Mouse (Mus musculus): ENCODE data around the gene Duxbl2. TPM values are rescaled to one million over a fixed set of nuclear protein-coding genes. Genes with fewer than 3 reads are reported as not detected.
"Not testable (repeated sequence)": the region's sequence is repeated elsewhere in the genome, so short reads cannot be mapped to it uniquely, and the experiment has no call there.

Gene Duxbl2
- polyA plus RNA-seq, 1 experiment from 2014 or later = not detected

- H3K4me3 ChIP-seq; H3K36me3 ChIP-seq; H3K4me2 ChIP-seq; H3K27ac ChIP-seq; H3K4me1 ChIP-seq; H3K9me3 ChIP-seq; H3K9ac ChIP-seq; ATAC-seq (ENCODE audit: insufficient number of reproducible peaks, low FRiP score, low TSS enrichment, low read depth); H3K27me3 ChIP-seq: not testable (repeated sequence)
- WGBS = no CpG with 5 or more reads among the region's 3 CpGs
Observed at GRCm38 (mm10) chr14:26173955-26174354, 55.8 kb downstream of the Duxbl2 start.

DNA sequence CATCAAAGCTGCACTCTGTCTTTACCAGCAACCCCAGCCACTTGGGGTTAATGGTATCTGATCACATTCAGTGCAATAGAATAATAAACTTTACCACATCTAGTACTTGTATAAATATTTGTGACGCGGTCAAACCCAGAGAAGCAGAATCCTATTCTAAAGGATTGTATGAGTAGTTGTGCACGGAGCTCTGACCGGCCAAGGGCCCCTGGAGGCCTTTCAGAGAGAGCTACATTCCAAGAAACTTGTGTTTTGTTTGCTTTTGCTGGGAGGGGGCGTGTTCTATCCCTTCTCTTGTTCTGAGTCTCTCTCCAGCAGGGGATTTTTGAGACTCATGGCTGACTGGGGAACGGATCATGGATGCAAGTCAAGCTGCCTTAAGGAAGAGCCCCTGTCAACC is 56.9 kb downstream of the Duxbl2 start:
- not testable (repeated sequence) for H3K9me3 ChIP-seq

More for the DNA sequence above, 56.9 kb downstream of the Duxbl2 start:
- not testable (repeated sequence) for H3K9ac ChIP-seq; H3K27me3 ChIP-seq; H3K4me2 ChIP-seq; H3K27ac ChIP-seq; ATAC-seq (ENCODE audit: insufficient number of reproducible peaks, low FRiP score, low TSS enrichment, low read depth); H3K36me3 ChIP-seq; H3K4me3 ChIP-seq; H3K4me1 ChIP-seq
- WGBS = no CpG with 5 or more reads among the region's 6 CpGs

Other genes starting within 250 kb of the Duxbl2 start
- 2.5 TPM in 1 of 2 replicates, not detected in the other for gene Plac9a, start 215.2 kb upstream of the Duxbl2 start, polyA plus RNA-seq (2015; fragmentation: Nextera tagmentation; extraction: Ambion mirVana)
- 2.9 and 4.2 TPM in 2 replicates for gene Tmem254a, start 190.7 kb upstream of the Duxbl2 start, polyA plus RNA-seq (2015; fragmentation: Nextera tagmentation; extraction: Ambion mirVana)
- gene Cphx1, start 180.0 kb upstream of the Duxbl2 start, polyA plus RNA-seq (2015; fragmentation: Nextera tagmentation; extraction: Ambion mirVana) = not detected in 2 replicates
- gene Duxbl1, start 139.8 kb upstream of the Duxbl2 start, polyA plus RNA-seq (2015; fragmentation: Nextera tagmentation; extraction: Ambion mirVana) = 0.88 and 2.6 TPM in 2 replicates
- gene Gm9780, start 75.6 kb upstream of the Duxbl2 start, polyA plus RNA-seq (2015; fragmentation: Nextera tagmentation; extraction: Ambion mirVana) = 52.7 and 64.5 TPM in 2 replicates
- 51.6 and 55.0 TPM in 2 replicates for gene Tmem254c, start 51.0 kb upstream of the Duxbl2 start, polyA plus RNA-seq (2015; fragmentation: Nextera tagmentation; extraction: Ambion mirVana)
- not detected in 2 replicates for gene Cphx2, start 36.8 kb upstream of the Duxbl2 start, polyA plus RNA-seq (2015; fragmentation: Nextera tagmentation; extraction: Ambion mirVana)
- not detected in 2 replicates for gene Cphx3, start 36.1 kb upstream of the Duxbl2 start, polyA plus RNA-seq (2015; fragmentation: Nextera tagmentation; extraction: Ambion mirVana)
- 44.3 and 52.3 TPM in 2 replicates for gene Plac9b, start 64.1 kb downstream of the Duxbl2 start, polyA plus RNA-seq (2015; fragmentation: Nextera tagmentation; extraction: Ambion mirVana)
- 42.3 and 46.1 TPM in 2 replicates for gene Tmem254b, start 88.7 kb downstream of the Duxbl2 start, polyA plus RNA-seq (2015; fragmentation: Nextera tagmentation; extraction: Ambion mirVana)
- gene Duxbl3, start 139.6 kb downstream of the Duxbl2 start, polyA plus RNA-seq (2015; fragmentation: Nextera tagmentation; extraction: Ambion mirVana) = 0.26 and 2.3 TPM in 2 replicates

Measured in limb, embryonic 15.5 days (tissue).